Mouse (Mus musculus): ENCODE results near the gene Sdr42e1.

- TF ChIP-seq CTCF (IDR thresholded peaks at IDR 0.05; ENCODE audit: extremely low read depth, insufficient read length, insufficient replicate concordance, low read depth, low read length), result no peak
- no peak for TF ChIP-seq POLR2A (IDR thresholded peaks at IDR 0.05; ENCODE audit: low read depth, low read length)
Measured at GRCm38 (mm10) chr8:117700699-117701098, 27.2 kb upstream of the Sdr42e1 start.
